Mouse (Mus musculus) myocyte (in vitro differentiated cells): Measurements from ENCODE around the gene Defa25.

Experiments used
- CEBPB ChIP-seq: IDR thresholded peaks from 2 replicates; pipeline ENCODE4 v1.6.1; 2011; ENCODE audit warnings: mild to moderate bottlenecking, moderate library complexity; ENCODE audit not compliant: poor library complexity, insufficient read depth, severe bottlenecking
- E2F4 ChIP-seq: IDR thresholded peaks from one replicate; pipeline ENCODE4 v1.6.1; 2011; ENCODE audit warnings: mild to moderate bottlenecking, control low read depth, moderate library complexity; ENCODE audit not compliant: insufficient read depth
- MAX ChIP-seq: IDR thresholded peaks from one replicate; pipeline ENCODE4 v1.6.1; 2011; ENCODE audit warnings: low read depth, mild to moderate bottlenecking, control low read depth
- MYOD1 ChIP-seq, 3 experiments: IDR thresholded peaks; one replicate each; pipeline ENCODE4 v1.6.1; 2011; ENCODE audit warnings: control low read depth in 2 of 3, low read depth in 2 of 3, mild to moderate bottlenecking in 2 of 3, moderate library complexity in 1 of 3; ENCODE audit not compliant: insufficient read length in 2 of 3, control insufficient read depth in 1 of 3
- POLR2A ChIP-seq: IDR thresholded peaks from one replicate; pipeline ENCODE4 v1.6.1; 2011; ENCODE audit warnings: low read depth, mild to moderate bottlenecking, control low read depth, moderate library complexity; ENCODE audit not compliant: insufficient read length
- REST ChIP-seq: IDR thresholded peaks from one replicate; pipeline ENCODE4 v1.6.1; 2011; ENCODE audit warnings: mild to moderate bottlenecking, control low read depth, moderate library complexity; ENCODE audit not compliant: insufficient read depth, insufficient read length
- SRF ChIP-seq: IDR thresholded peaks from one replicate; pipeline ENCODE4 v1.6.1; 2011; ENCODE audit warnings: low read depth; ENCODE audit not compliant: control insufficient read depth, insufficient read length
- TCF12 ChIP-seq: IDR thresholded peaks from one replicate; pipeline ENCODE4 v1.6.1; 2011; ENCODE audit warnings: mild to moderate bottlenecking, control low read depth; ENCODE audit not compliant: poor library complexity, insufficient read depth, severe bottlenecking
- TCF3 ChIP-seq: IDR thresholded peaks from one replicate; pipeline ENCODE4 v1.6.1; 2011; ENCODE audit warnings: low read depth, control low read depth; ENCODE audit not compliant: insufficient read length
- USF1 ChIP-seq: IDR thresholded peaks from one replicate; pipeline ENCODE4 v1.6.1; 2011; ENCODE audit warnings: low read depth, mild to moderate bottlenecking, control low read depth, moderate library complexity

DNA sequence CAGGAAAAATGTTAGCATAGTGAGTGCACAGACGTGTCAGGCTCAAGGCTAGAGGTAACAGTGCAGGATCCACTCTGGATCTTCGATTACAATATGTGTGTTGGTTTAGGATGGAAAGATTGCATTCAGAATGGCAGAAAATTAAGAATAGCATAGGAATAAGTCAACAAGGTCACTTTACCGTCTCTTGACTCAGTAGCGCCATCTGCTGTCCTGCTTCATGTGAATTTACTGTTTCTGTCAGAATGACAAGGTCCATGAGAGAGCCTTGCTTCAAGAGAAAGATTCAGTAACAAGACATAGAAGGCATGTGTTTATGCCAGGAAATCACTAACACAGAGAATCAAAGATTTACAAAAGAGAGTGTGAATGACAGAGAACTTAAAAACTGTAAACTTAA lies 8.9 kb downstream of the Defa25 start:
- no peak for TF ChIP-seq MAX
- TF ChIP-seq POLR2A, result no peak
- no peak for TF ChIP-seq TCF3
- no peak for TF ChIP-seq TCF12
- TF ChIP-seq USF1, result no peak
- TF ChIP-seq REST, result no peak
- TF ChIP-seq SRF, result no peak
- no peak for TF ChIP-seq E2F4
- no peak for TF ChIP-seq MYOD1 (IDR thresholded peaks at IDR 0.05; ENCODE audit: control insufficient read depth in 1 of 3, insufficient read length in 2 of 3, low read depth in 2 of 3)
- no peak for TF ChIP-seq CEBPB
